Mouse (Mus musculus) kidney, postnatal 0 days (tissue): ENCODE results near the gene Lime1. TPM values are rescaled to one million over a fixed set of nuclear protein-coding genes. Genes with fewer than 3 reads are reported as not detected.

Experiments
- ATAC-seq: fragments of 200-750 bp; cut with Nextera tagmentation; replicated peaks from 2 replicates; pipeline ENCODE4 v1.8.0; 2017; ENCODE audit warnings: low read depth, moderate number of reproducible peaks, moderate TSS enrichment, moderate library complexity; ENCODE audit not compliant: low FRiP score
- DNase-seq: peaks from one replicate; pipeline ENCODE4 v3.0.0-alpha.2; 2016; ENCODE audit warnings: low spot score
- H3K27ac ChIP-seq: fragments of 300-500 bp; sonication (generic); 2 replicates; pipeline ENCODE4 v1.5.1; 2014; ENCODE audit warnings: mild to moderate bottlenecking
- H3K27me3 ChIP-seq: fragments of 300-500 bp; sonication (generic); 2 replicates; pipeline ENCODE4 v1.6.1; 2014; ENCODE audit warnings: low read length, mixed read lengths; ENCODE audit not compliant: insufficient read depth
- H3K36me3 ChIP-seq: fragments of 300-500 bp; sonication (generic); 2 replicates; pipeline ENCODE4 v1.6.1; 2014; ENCODE audit warnings: low read length, mixed read lengths; ENCODE audit not compliant: insufficient read depth
- H3K4me1 ChIP-seq: fragments of 300-500 bp; sonication (generic); replicated peaks from 2 replicates; pipeline ENCODE4 v1.6.1; 2014; ENCODE audit warnings: antibody characterized with exemption, low read length, mixed read lengths; ENCODE audit not compliant: insufficient read depth
- H3K4me2 ChIP-seq: fragments of 300-500 bp; sonication (generic); 2 replicates; pipeline ENCODE4 v1.6.1; 2014; ENCODE audit warnings: mild to moderate bottlenecking, low read length, moderate library complexity, mixed read lengths
- H3K4me3 ChIP-seq: fragments of 300-500 bp; sonication (generic); replicated peaks from 2 replicates; pipeline ENCODE4 v1.5.1; 2014; ENCODE audit warnings: low read depth, low read length
- H3K9ac ChIP-seq: fragments of 300-500 bp; sonication (generic); 2 replicates; pipeline ENCODE4 v1.6.1; 2014; ENCODE audit warnings: low read depth, low read length
- H3K9me3 ChIP-seq: fragments of 300-500 bp; sonication (generic); replicated peaks from 2 replicates; pipeline ENCODE4 v1.6.1; 2016; ENCODE audit warnings: low read length, inconsistent platforms, mixed read lengths
- CTCF ChIP-seq: IDR thresholded peaks from 2 replicates; pipeline ENCODE4 v1.5.1; 2016; ENCODE audit warnings: antibody characterized with exemption, low read depth, mild to moderate bottlenecking, moderate library complexity
- WGBS: fragments of 180-500 bp; shearing (Covaris S2); extraction: QIAGEN DNeasy Blood & Tissue Kit; methylation state at CpG from one replicate; pipeline ENCODE4 v1.1.7; 2014; 5-methylcytosine and 5-hydroxymethylcytosine counted together
- polyA plus RNA-seq: library from polyadenylated mRNA; unstranded; fragments of >200 nt; fragmentation: Nextera tagmentation; extraction: Ambion mirVana; gene quantifications from 2 replicates; pipeline ENCODE4 v1.2.1, GENCODE M21; 2015

Lime1 gene
- polyA plus RNA-seq, 1 experiment from 2014 or later = 14.7 TPM

GRCm38 (mm10) chr2:181413141-181413540 lies 33.3 kb downstream of the Lime1 start:
- 0 out of 2 replicates have a peak, but pooled peaks cover 3% of the 10 kb centered on the region for H3K36me3 ChIP-seq
- H3K27ac ChIP-seq = no peak overlapping the region
- 26% methylated on average over 2 of the region's 2 CpGs for WGBS
- H3K9ac ChIP-seq = no peak overlapping the region
- no peak overlapping the region for H3K4me3 ChIP-seq
- DNase-seq (no peak), ATAC-seq (no peak)
- no peaks in the 10 kb centered on the region for H3K4me1 ChIP-seq
- no peaks in the 10 kb centered on the region for H3K27me3 ChIP-seq
- H3K4me2 ChIP-seq = no peak overlapping the region
- H3K9me3 ChIP-seq = no peaks in the 10 kb centered on the region
- TF ChIP-seq CTCF = no peak

GRCm38 (mm10) chr2:181415945-181416344 lies 36.1 kb downstream of the Lime1 start:
- Histone ChIP-seq H3K27me3 (no peaks in the 10 kb centered on the region), H3K4me3 (no peak overlapping the region), H3K36me3 (0 out of 2 replicates have a peak, but pooled peaks cover 3% of the 10 kb centered on the region), H3K4me2 (no peak overlapping the region), H3K27ac (no peak overlapping the region), H3K4me1 (no peaks in the 10 kb centered on the region), H3K9me3 (no peaks in the 10 kb centered on the region), H3K9ac (no peak overlapping the region)
- ATAC-seq = no peak
- no peak for DNase-seq
- 40% methylated on average over 3 of the region's 3 CpGs for WGBS
- no peak for TF ChIP-seq CTCF

- Histone ChIP-seq H3K4me3 (no peak overlapping the region), H3K9me3 (no peaks in the 10 kb centered on the region), H3K4me2 (no peak overlapping the region), H3K4me1 (no peaks in the 10 kb centered on the region), H3K36me3 (peaks cover 17% of the 10 kb centered on the region), H3K27ac (no peak overlapping the region), H3K9ac (no peak overlapping the region), H3K27me3 (no peaks in the 10 kb centered on the region)
- WGBS = 73% methylated on average over 7 of the region's 7 CpGs
- ATAC-seq (no peak), DNase-seq (no peak)
- no peak for TF ChIP-seq CTCF
Observed at GRCm38 (mm10) chr2:181419359-181419758, 39.5 kb downstream of the Lime1 start.

- TF ChIP-seq CTCF = no peak
- Histone ChIP-seq H3K4me2 (no peak overlapping the region), H3K9ac (no peak overlapping the region), H3K36me3 (peaks cover 17% of the 10 kb centered on the region), H3K9me3 (no peaks in the 10 kb centered on the region), H3K27me3 (no peaks in the 10 kb centered on the region), H3K4me3 (no peak overlapping the region), H3K27ac (no peak overlapping the region), H3K4me1 (no peaks in the 10 kb centered on the region)
- ATAC-seq (no peak), DNase-seq (no peak)
- WGBS = 73% methylated on average over 4 of the region's 4 CpGs
Observed at GRCm38 (mm10) chr2:181420426-181420825, 40.5 kb downstream of the Lime1 start.

- ATAC-seq (no peak), DNase-seq (no peak)
- no peaks in the 10 kb centered on the region for H3K4me1 ChIP-seq
- no peak overlapping the region for H3K4me3 ChIP-seq
- H3K27ac ChIP-seq = no peak overlapping the region
- TF ChIP-seq CTCF = no peak
- WGBS = 70% methylated on average over 4 of the region's 4 CpGs
- H3K9ac ChIP-seq = no peak overlapping the region
- peaks cover 17% of the 10 kb centered on the region for H3K36me3 ChIP-seq
- H3K27me3 ChIP-seq = no peaks in the 10 kb centered on the region
- no peak overlapping the region for H3K4me2 ChIP-seq
- H3K9me3 ChIP-seq = no peaks in the 10 kb centered on the region
Observed at GRCm38 (mm10) chr2:181420903-181421638, 41.2 kb downstream of the Lime1 start.

- no peak overlapping the region for H3K27ac ChIP-seq
Observed at GRCm38 (mm10) chr2:181423834-181424233, 44.0 kb downstream of the Lime1 start.

More at GRCm38 (mm10) chr2:181423834-181424233, 44.0 kb downstream of the Lime1 start:
- 87% methylated on average over 9 of the region's 9 CpGs for WGBS
- no peak for TF ChIP-seq CTCF
- Histone ChIP-seq H3K4me3 (no peak overlapping the region), H3K9me3 (no peaks in the 10 kb centered on the region), H3K4me1 (no peaks in the 10 kb centered on the region), H3K27me3 (no peaks in the 10 kb centered on the region), H3K4me2 (no peak overlapping the region), H3K36me3 (peaks cover 17% of the 10 kb centered on the region), H3K9ac (no peak overlapping the region)
- DNase-seq (no peak), ATAC-seq (no peak)

Other genes with a start within 250 kb of the Lime1 start
- gene Kcnq2, start 244.8 kb upstream of the Lime1 start, polyA plus RNA-seq = 0.17 TPM in 1 of 2 replicates, not detected in the other
- 0.05 TPM in 1 of 2 replicates, not detected in the other for gene Eef1a2, start 223.1 kb upstream of the Lime1 start, polyA plus RNA-seq
- gene Ppdpf, start 192.8 kb upstream of the Lime1 start, polyA plus RNA-seq = 262 and 278 TPM in 2 replicates
- not detected in 2 replicates for gene Ptk6, start 177.3 kb upstream of the Lime1 start, polyA plus RNA-seq
- gene Srms, start 166.9 kb upstream of the Lime1 start, polyA plus RNA-seq = 0.14 and 0.26 TPM in 2 replicates
- 0.27 and 0.55 TPM in 2 replicates for gene Fndc11, start 160.1 kb upstream of the Lime1 start, polyA plus RNA-seq
- 1.4 and 1.5 TPM in 2 replicates for gene Helz2, start 138.1 kb upstream of the Lime1 start, polyA plus RNA-seq
- 8.1 and 9.8 TPM in 2 replicates for gene Gmeb2, start 92.0 kb upstream of the Lime1 start, polyA plus RNA-seq
- 0.24 and 0.66 TPM in 2 replicates for gene Stmn3, start 65.6 kb upstream of the Lime1 start, polyA plus RNA-seq
- gene Rtel1, start 60.3 kb upstream of the Lime1 start, polyA plus RNA-seq = 16.8 and 24.2 TPM in 2 replicates
- gene Zgpat, start 15.2 kb upstream of the Lime1 start, polyA plus RNA-seq = 32.2 and 33.1 TPM in 2 replicates
- 47.5 and 48.7 TPM in 2 replicates for gene Arfrp1, start 14.7 kb upstream of the Lime1 start, polyA plus RNA-seq
- 15.6 and 17.8 TPM in 2 replicates for gene Zbtb46, start 79.3 kb downstream of the Lime1 start, polyA plus RNA-seq
- gene Abhd16b, start 113.1 kb downstream of the Lime1 start, polyA plus RNA-seq = 0.12 and 0.17 TPM in 2 replicates
- gene Tpd52l2, start 117.1 kb downstream of the Lime1 start, polyA plus RNA-seq = 140 and 144 TPM in 2 replicates
- gene Dnajc5, start 140.4 kb downstream of the Lime1 start, polyA plus RNA-seq = 70.5 and 79.5 TPM in 2 replicates
- 45.6 and 46.5 TPM in 2 replicates for gene Uckl1, start 204.8 kb downstream of the Lime1 start, polyA plus RNA-seq
- 46.3 and 52.2 TPM in 2 replicates for gene Prpf6, start 211.8 kb downstream of the Lime1 start, polyA plus RNA-seq
- gene Zfp512b, start 212.7 kb downstream of the Lime1 start, polyA plus RNA-seq = 30.0 and 30.3 TPM in 2 replicates
- 26.9 and 27.4 TPM in 2 replicates for gene Samd10, start 219.1 kb downstream of the Lime1 start, polyA plus RNA-seq